Mouse (Mus musculus) spleen, adult 2 months (tissue): Measurements from ENCODE around the gene Nuf2. TPM values are rescaled to one million over a fixed set of nuclear protein-coding genes. Genes with fewer than 3 reads are reported as not detected.

Source experiments
- DNase-seq, 2 experiments: peaks; one replicate each; pipeline versions ENCODE4 v3.0.0 to v3.0.0-alpha.2; 2012 to 2021; ENCODE audit warnings: low spot score in 2 of 2, low read depth in 1 of 2
- H3K27ac ChIP-seq: fragments of 200-500 bp; 2 replicates; pipeline ENCODE4 v1.5.1; 2012; ENCODE audit warnings: low read length, inconsistent platforms; ENCODE audit not compliant: insufficient read depth
- H3K27me3 ChIP-seq: fragments of 200-500 bp; 2 replicates; pipeline ENCODE4 v1.6.1; 2012; ENCODE audit warnings: mild to moderate bottlenecking, moderate library complexity, low read length, inconsistent platforms; ENCODE audit not compliant: control insufficient read depth, insufficient read depth
- H3K36me3 ChIP-seq: fragments of 200-500 bp; 2 replicates; pipeline ENCODE4 v1.6.1; 2012; ENCODE audit warnings: mild to moderate bottlenecking, low read length, inconsistent platforms; ENCODE audit not compliant: control insufficient read depth, insufficient read depth
- H3K4me1 ChIP-seq: fragments of 200-500 bp; 2 replicates; pipeline ENCODE4 v1.6.1; 2011; ENCODE audit warnings: inconsistent platforms; ENCODE audit not compliant: control insufficient read depth, insufficient read depth, insufficient read length
- H3K4me3 ChIP-seq: fragments of 200-500 bp; 2 replicates; pipeline ENCODE4 v1.5.1; 2011; ENCODE audit warnings: mild to moderate bottlenecking, inconsistent platforms; ENCODE audit not compliant: insufficient read depth, insufficient read length; ENCODE audit errors: extremely low read depth
- CTCF ChIP-seq: fragments of 200-500 bp; IDR thresholded peaks from 2 replicates; pipeline ENCODE4 v1.5.1; 2011; ENCODE audit warnings: mild to moderate bottlenecking, inconsistent platforms; ENCODE audit not compliant: insufficient read depth, insufficient read length, insufficient replicate concordance; ENCODE audit errors: extremely low read depth
- POLR2A ChIP-seq: fragments of 200-500 bp; IDR thresholded peaks from 2 replicates; pipeline ENCODE4 v1.6.1; 2011; ENCODE audit warnings: low read depth, low read length, inconsistent platforms
- WGBS: fragments of 180-500 bp; shearing (Covaris S2); methylation state at CpG from one replicate; pipeline ENCODE4 v1.1.7; 2018; 5-methylcytosine and 5-hydroxymethylcytosine counted together
- polyA plus RNA-seq: library from polyadenylated mRNA; depleted of rRNA; stranded (reverse); fragments of >200 nt; gene quantifications from 2 replicates; pipeline ENCODE4 v1.2.3, GENCODE M21; 2012; rRNA removed

Nuf2 gene
- polyA plus RNA-seq: 0.99 and 1.4 TPM in 2 replicates

DNA sequence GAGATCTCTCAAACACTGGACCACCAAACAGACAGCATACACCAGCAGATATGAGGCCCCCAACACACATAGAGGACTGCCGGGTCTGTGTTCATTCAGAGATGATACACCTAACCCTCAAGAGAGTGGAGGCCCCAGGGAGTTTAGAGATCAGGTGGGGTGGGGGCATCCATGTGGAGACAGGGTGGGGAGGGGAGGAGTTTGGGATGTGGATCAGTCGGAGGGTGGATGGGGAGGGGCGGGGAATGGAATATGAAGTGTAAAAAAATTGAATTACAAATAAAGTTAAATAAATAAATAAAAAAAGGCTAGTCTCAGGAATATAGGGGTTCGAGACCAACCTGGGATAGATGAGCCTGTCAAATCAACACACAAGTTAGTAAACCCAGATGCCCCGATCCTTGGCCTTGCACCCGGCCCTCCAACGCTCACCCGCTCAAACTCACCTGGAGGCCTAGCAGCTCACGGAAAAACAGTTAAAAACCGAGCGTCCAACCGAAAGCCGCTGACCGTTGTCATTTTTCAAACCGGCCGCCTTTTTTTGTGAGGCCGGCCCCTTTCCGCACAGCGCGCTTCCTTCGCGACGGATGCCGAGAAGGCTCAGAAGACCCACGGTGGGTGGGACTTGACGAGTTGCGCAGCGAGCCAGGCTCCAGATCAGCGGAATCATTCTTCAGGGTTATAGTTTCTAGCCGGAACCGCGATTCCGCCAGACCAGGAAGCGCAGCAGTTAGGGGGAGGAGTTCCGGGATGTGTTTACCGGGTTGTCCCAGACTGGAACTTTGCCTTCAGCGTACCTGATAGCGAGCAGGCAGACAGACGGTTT is at the start of gene Nuf2:
Gene Nuf2 (minus strand): TSS at position 589 of the 826 bp plus-strand sequence.
- Histone ChIP-seq H3K4me3 (peak within 1 kb of the TSS; percentile 63), H3K4me1 (no peaks in the 10 kb centered on the region), H3K27me3 (no peaks in the 10 kb centered on the region), H3K27ac (peak within 1 kb of the TSS; percentile 55), H3K36me3 (no peaks in the 10 kb centered on the region)
- DNase-seq: peak; percentile 97 to 98
- WGBS: under 1% methylated on average over 39 of the region's 39 CpGs
- TF ChIP-seq POLR2A (peak; percentile 81), CTCF (no peak)

DNA sequence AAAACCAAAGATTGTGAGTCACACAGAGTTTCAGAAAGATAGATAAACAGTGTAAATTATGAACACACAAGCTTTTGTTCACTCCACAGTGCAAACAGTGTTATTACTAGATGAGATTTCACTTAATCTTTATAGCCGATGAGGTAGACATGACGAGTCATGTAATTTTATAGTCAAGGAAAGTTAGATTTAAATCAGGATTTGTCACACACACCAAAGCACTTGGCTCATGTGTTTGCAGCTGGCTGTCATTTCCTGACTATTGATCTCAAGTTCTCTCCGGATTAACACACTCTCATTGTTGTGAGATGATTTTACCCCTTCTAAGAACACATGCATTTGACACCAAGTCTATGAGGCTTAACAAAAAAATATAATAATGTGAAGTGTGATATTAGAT is 48.3 kb upstream of the Nuf2 start:
- TF ChIP-seq CTCF (no peak), POLR2A (no peak)
- DNase-seq: no peak
- Histone ChIP-seq H3K27me3 (no peaks in the 10 kb centered on the region), H3K36me3 (no peaks in the 10 kb centered on the region), H3K27ac (no peak overlapping the region), H3K4me3 (no peak overlapping the region), H3K4me1 (no peaks in the 10 kb centered on the region)
- 81% methylated on average over 3 of the region's 3 CpGs for WGBS

DNA sequence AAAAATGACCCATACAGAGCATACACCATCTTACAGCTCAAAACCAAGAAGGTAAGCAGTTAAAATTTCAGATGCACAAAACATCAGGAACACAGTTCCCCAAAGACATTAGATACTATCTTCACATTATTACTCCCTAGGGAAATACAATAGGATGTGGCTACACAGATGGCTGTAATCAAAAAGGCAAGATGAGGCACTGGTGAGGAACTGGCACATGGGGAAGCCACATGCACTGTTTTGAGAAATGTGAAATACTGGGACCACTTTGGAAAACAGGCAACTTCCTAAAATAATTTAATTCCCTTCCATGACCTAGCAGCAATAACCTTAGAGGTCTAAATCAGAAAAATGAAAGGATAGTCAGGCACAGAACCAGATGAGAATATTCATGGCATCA is 42.9 kb upstream of the Nuf2 start:
- DNase-seq: no peak
- TF ChIP-seq POLR2A (no peak), CTCF (no peak)

DNA sequence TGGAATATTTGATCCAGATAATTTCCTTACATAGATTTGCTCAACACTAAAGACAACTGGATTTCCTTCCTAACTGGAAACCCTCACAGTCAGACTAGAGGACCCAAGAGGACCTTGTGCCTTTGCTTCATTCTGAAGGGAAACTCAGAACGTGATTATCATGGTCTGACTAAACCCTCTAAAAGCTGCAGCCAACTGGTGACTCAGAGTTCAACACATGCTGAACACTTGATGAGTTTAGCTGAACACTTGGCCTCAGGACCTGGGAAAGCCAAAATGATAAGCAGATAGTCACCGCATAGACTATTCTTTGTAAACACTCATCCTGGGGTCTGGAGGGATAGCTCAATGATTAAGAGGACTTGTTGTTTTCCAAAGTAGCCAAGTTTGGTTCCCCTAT is 24.4 kb upstream of the Nuf2 start:
- H3K4me3 ChIP-seq: no peak overlapping the region
- no peak overlapping the region for H3K27ac ChIP-seq
- no peaks in the 10 kb centered on the region for H3K27me3 ChIP-seq
- no peak for DNase-seq
- H3K4me1 ChIP-seq: no peaks in the 10 kb centered on the region
- TF ChIP-seq CTCF: no peak
- TF ChIP-seq POLR2A: no peak
- no peaks in the 10 kb centered on the region for H3K36me3 ChIP-seq
- 89% methylated on average over 2 of the region's 2 CpGs for WGBS

More for the DNA sequence above, 42.9 kb upstream of the Nuf2 start:
- Histone ChIP-seq H3K36me3 (no peaks in the 10 kb centered on the region), H3K4me1 (no peaks in the 10 kb centered on the region), H3K27me3 (no peaks in the 10 kb centered on the region), H3K27ac (no peak overlapping the region), H3K4me3 (no peak overlapping the region)

DNA sequence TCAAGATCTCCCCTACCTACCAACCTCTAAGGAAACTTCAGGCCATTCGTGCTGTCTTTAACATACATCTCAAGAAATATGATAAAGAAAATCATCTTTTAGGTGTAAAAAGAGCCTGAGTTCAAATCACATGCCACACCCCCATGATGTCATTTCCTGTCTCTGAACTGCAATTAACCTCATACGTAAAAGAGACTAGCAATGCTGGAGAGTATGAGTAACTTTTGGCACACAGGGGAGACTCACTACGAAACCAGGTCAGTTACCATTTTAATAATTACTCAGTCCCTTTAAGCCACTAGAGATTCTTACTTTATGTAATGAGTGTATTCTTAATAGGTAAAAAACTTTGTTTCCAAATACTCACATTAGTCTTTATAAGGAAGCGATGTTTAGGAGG is 23.8 kb upstream of the Nuf2 start:
- Histone ChIP-seq H3K27me3 (no peaks in the 10 kb centered on the region), H3K4me3 (no peak overlapping the region), H3K4me1 (no peaks in the 10 kb centered on the region), H3K36me3 (no peaks in the 10 kb centered on the region), H3K27ac (no peak overlapping the region)
- 83% methylated on average over 4 of the region's 4 CpGs for WGBS
- no peak for DNase-seq
- no peak for TF ChIP-seq POLR2A
- no peak for TF ChIP-seq CTCF

DNA sequence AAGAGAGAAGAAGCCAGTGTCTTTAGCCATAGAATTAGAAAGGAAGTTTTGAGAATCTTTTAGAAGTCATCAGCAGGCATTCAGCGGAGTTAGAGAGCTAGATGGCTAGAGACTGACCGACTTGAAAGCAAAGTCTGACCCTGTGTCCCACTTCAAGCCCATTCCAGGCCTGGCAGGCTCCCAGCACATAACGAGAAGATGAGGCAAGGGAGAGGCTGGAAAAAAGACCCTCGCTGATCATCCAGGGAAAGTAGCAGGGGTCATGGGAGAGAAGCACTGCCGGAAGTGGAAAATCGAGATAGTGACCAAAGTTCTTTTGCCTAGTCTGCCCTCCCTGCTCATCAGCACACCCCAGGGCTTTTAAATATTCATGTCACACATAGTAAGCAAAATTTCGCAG is 22.2 kb upstream of the Nuf2 start:
- no peak for DNase-seq
- Histone ChIP-seq H3K36me3 (no peaks in the 10 kb centered on the region), H3K4me3 (no peak overlapping the region), H3K27ac (no peak overlapping the region), H3K27me3 (no peaks in the 10 kb centered on the region), H3K4me1 (no peaks in the 10 kb centered on the region)
- TF ChIP-seq CTCF (no peak), POLR2A (no peak)
- WGBS: 86% methylated on average over 7 of the region's 7 CpGs

DNA sequence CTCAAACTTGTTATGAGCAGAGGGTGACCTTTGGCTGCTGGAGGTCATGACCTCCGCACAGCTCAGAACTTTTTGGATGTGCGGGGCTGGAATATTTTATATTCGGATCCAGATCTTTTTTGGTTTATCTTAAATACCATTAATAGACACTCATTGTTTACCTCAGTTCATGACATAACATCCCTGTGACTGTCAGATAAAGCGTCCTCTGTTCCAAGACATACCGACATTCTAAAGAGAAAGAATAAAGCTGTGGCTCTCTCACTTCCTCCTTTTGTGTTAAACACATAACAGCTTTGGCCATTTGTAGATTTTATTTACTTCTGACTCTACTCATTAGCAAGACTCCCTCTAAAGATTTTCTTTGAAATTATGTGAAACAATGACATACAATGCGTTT is 9.2 kb upstream of the Nuf2 start:
- WGBS: 47% methylated on average over 6 of the region's 6 CpGs

More for the DNA sequence above, 9.2 kb upstream of the Nuf2 start:
- Histone ChIP-seq H3K27ac (no peak overlapping the region), H3K4me3 (no peak overlapping the region), H3K4me1 (no peaks in the 10 kb centered on the region), H3K27me3 (no peaks in the 10 kb centered on the region), H3K36me3 (no peaks in the 10 kb centered on the region)
- TF ChIP-seq CTCF (no peak), POLR2A (no peak)
- DNase-seq: no peak
